Mouse (Mus musculus) limb, embryonic 13.5 days (tissue): ENCODE measurements around the gene Tspan5. TPM values are rescaled to one million over a fixed set of nuclear protein-coding genes. Genes with fewer than 3 reads are reported as not detected.

Source experiments
- ATAC-seq: fragments of 200-750 bp; cut with Nextera tagmentation; 2 replicates; pipeline ENCODE4 v1.8.0; 2017; ENCODE audit warnings: low read depth, moderate number of reproducible peaks, moderate TSS enrichment; ENCODE audit not compliant: low FRiP score
- H3K27ac ChIP-seq: fragments of 300-500 bp; sonication (generic); 2 replicates; pipeline ENCODE4 v1.5.1; 2015; ENCODE audit warnings: inconsistent platforms, mild to moderate bottlenecking, moderate library complexity
- H3K27me3 ChIP-seq: fragments of 300-500 bp; sonication (generic); 2 replicates; pipeline ENCODE4 v1.6.1; 2015; ENCODE audit warnings: mild to moderate bottlenecking, inconsistent platforms
- H3K36me3 ChIP-seq: fragments of 300-500 bp; sonication (generic); 2 replicates; pipeline ENCODE4 v1.6.1; 2015; ENCODE audit warnings: inconsistent platforms, mild to moderate bottlenecking, moderate library complexity
- H3K4me1 ChIP-seq: fragments of 300-500 bp; sonication (generic); 2 replicates; pipeline ENCODE4 v1.6.1; 2015; ENCODE audit warnings: inconsistent platforms
- H3K4me2 ChIP-seq: fragments of 300-500 bp; sonication (generic); replicated peaks from 2 replicates; pipeline ENCODE4 v1.6.1; 2015; ENCODE audit warnings: inconsistent platforms, mild to moderate bottlenecking, moderate library complexity
- H3K4me3 ChIP-seq: fragments of 300-500 bp; sonication (generic); 2 replicates; pipeline ENCODE4 v1.5.1; 2015; ENCODE audit warnings: moderate library complexity, mild to moderate bottlenecking, inconsistent platforms
- H3K9ac ChIP-seq: fragments of 300-500 bp; sonication (generic); 2 replicates; pipeline ENCODE4 v1.6.1; 2015; ENCODE audit warnings: mild to moderate bottlenecking, inconsistent platforms
- H3K9me3 ChIP-seq: fragments of 300-500 bp; sonication (generic); 2 replicates; pipeline ENCODE4 v1.6.1; 2016; ENCODE audit warnings: inconsistent platforms
- WGBS: fragments of 180-500 bp; shearing (Covaris S2); methylation state at CpG from one replicate; pipeline ENCODE4 v1.1.7; 2015; 5-methylcytosine and 5-hydroxymethylcytosine counted together
- polyA plus RNA-seq: library from polyadenylated mRNA; unstranded; fragments of >200 nt; fragmentation: Nextera tagmentation; extraction: Ambion mirVana; gene quantifications from 2 replicates; pipeline ENCODE4 v1.2.1, GENCODE M21; 2015

Tspan5 gene
- polyA plus RNA-seq, 1 experiment from 2014 or later, result 32.8 TPM

DNA sequence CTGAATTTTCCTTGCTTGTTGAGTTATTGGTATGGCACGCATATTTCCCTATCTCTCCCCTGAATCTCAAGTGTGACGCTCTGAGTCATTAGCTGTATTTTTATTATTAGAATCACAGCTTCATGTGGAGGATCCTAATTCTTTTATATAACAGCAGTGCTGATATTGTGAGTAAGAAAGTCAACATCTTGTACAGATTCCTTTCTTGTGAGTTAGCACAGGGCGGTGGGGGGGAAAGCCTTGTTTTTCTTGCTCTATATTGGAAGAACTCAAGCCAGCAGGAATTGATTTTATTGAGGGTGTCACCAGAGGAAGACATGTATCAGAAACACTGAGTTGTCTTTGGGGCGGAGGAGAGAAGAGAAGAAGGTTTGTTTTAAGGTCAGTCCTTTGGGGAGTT lies 3.6 kb downstream of the Tspan5 start:
- Histone ChIP-seq H3K36me3 (no peaks in the 10 kb centered on the region), H3K27me3 (peaks cover 10% of the 10 kb centered on the region), H3K4me2 (no peak overlapping the region), H3K27ac (no peak overlapping the region), H3K9ac (no peak overlapping the region), H3K4me1 (peaks cover 24% of the 10 kb centered on the region), H3K4me3 (no peak overlapping the region), H3K9me3 (no peaks in the 10 kb centered on the region)
- ATAC-seq, result no peak
- WGBS, result 88% methylated on average over 4 of the region's 4 CpGs

DNA sequence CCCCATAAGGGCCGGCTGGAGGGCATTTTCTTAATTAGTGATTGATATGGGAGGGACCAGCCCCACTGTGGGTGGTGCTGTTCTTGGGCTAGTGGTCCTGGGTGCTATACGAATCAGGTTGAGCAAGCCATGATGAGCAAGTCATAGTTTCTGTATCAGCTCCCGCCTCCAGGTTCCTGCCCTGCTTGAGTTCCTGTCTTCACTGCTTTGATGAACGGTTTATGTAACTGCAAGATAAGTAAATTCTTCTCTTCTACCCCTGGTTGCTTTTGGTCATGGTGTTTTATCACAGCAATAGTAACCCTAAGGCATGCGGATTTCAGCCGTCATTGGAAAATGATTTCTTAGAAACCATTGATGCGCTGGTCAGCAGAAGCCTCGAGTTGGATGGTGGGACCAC lies 4.6 kb downstream of the Tspan5 start:
- H3K36me3 ChIP-seq, result no peaks in the 10 kb centered on the region
- no peak overlapping the region for H3K4me2 ChIP-seq
- ATAC-seq, result no peak
- peaks cover under 1% of the 10 kb centered on the region; the same call in 1 of the 2 replicates for H3K27me3 ChIP-seq
- no peak overlapping the region for H3K27ac ChIP-seq
- peaks cover 20% of the 10 kb centered on the region for H3K4me1 ChIP-seq
- 88% methylated on average over 8 of the region's 8 CpGs for WGBS
- H3K9me3 ChIP-seq, result no peaks in the 10 kb centered on the region
- no peak overlapping the region for H3K4me3 ChIP-seq
- no peak overlapping the region for H3K9ac ChIP-seq

DNA sequence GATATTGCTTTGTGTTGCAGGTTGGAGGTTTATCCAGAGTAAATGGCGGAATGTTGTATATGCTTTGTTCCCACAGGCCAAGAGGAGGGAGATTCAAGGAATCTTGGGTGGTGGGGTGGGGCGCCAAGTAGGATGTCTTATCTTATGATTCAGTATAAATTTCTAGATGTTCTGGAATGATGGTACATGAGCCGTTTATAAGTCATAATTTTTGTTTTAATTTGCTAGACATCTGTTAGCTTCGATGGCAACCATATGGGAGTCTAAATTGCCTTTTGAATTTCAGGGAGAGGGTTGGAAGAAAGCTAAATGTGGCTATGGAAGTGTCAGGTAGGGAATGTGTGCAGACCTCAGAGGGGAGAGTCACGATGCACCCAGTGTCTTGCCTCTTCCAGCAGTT lies 5.0 kb downstream of the Tspan5 start:
- WGBS, result 84% methylated on average over 5 of the region's 5 CpGs
- no peaks in the 10 kb centered on the region for H3K27me3 ChIP-seq
- H3K9ac ChIP-seq, result no peak overlapping the region
- H3K4me3 ChIP-seq, result no peak overlapping the region
- H3K9me3 ChIP-seq, result no peaks in the 10 kb centered on the region
- no peak for ATAC-seq
- no peaks in the 10 kb centered on the region for H3K36me3 ChIP-seq
- H3K27ac ChIP-seq, result no peak overlapping the region
- peaks cover 20% of the 10 kb centered on the region for H3K4me1 ChIP-seq
- H3K4me2 ChIP-seq, result no peak overlapping the region

DNA sequence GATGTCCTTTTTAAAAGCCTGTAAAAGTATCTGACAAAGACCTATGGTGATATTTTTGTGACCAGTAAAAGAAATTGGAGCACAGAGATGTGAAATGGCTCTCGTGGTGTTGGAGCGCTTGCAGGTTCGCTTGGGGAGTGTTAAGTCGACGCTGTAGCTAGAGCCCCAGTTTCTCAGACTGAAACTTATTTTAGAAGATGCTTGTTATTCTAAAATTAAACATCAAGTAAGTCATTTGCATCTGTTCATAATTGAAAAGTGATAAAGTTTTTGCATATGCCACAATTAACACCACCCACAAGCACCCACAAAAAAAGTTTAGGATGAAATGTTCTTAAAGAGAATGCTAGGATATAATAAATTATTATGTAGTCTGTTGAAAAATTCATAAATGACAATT lies 6.0 kb downstream of the Tspan5 start:
- no peaks in the 10 kb centered on the region for H3K36me3 ChIP-seq
- H3K27me3 ChIP-seq, result no peaks in the 10 kb centered on the region
- 88% methylated on average over 5 of the region's 5 CpGs for WGBS
- no peak overlapping the region for H3K27ac ChIP-seq
- no peak overlapping the region for H3K4me3 ChIP-seq
- peaks cover 23% of the 10 kb centered on the region for H3K4me1 ChIP-seq
- H3K4me2 ChIP-seq, result no peak overlapping the region
- ATAC-seq, result no peak
- no peak overlapping the region for H3K9ac ChIP-seq
- no peaks in the 10 kb centered on the region for H3K9me3 ChIP-seq

DNA sequence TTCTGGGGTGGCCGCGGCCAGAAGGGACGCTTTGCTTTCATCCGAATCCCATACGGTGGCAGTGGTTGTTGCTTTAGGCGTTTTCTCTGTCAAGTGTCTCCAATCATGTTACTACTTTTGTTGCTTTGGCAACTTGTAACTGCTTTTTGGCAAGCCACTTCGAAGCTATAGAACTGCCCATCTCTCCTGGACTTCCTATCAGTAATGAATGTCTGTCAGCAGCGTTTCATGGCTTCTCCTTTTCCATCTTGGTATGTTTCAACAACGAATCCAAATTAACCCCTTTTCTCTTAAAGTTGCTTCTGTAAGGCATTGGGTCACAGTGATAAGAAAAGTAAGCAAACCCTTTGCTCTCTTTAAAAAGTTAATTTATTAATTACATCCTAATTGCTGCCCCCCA lies 7.7 kb downstream of the Tspan5 start:
- 75% methylated on average over 9 of the region's 9 CpGs for WGBS
- Histone ChIP-seq H3K36me3 (no peaks in the 10 kb centered on the region), H3K4me2 (no peak overlapping the region), H3K27ac (no peak overlapping the region), H3K9me3 (no peaks in the 10 kb centered on the region), H3K4me3 (no peak overlapping the region), H3K27me3 (no peaks in the 10 kb centered on the region), H3K9ac (no peak overlapping the region), H3K4me1 (peaks cover 16% of the 10 kb centered on the region)
- no peak for ATAC-seq

DNA sequence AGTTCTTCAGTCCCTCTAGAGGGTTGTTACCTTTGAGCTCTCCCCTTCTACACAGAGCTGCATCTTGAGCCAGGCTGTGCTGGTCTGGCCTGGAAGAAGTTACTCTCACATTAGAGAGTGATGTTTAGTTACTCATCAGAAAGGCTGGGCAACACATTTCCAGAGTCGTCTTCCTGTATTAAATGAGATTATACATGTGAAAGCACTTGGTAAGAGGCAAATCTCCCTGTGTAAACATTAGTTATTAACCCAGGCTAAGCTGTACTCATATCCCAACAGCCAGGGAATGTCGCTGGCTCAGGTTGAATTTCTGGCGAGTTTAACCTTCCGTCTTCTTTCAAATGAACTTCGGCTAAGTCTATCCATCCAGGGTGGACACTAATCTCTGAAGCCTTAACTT lies 9.3 kb downstream of the Tspan5 start:
- H3K4me2 ChIP-seq, result no peak overlapping the region
- H3K9me3 ChIP-seq, result no peaks in the 10 kb centered on the region; the same call in 1 of the 2 replicates
- H3K4me3 ChIP-seq, result no peak overlapping the region
- no peaks in the 10 kb centered on the region for H3K36me3 ChIP-seq
- H3K4me1 ChIP-seq, result peaks cover 14% of the 10 kb centered on the region
- no peak overlapping the region for H3K9ac ChIP-seq
- H3K27me3 ChIP-seq, result no peaks in the 10 kb centered on the region
- no peak for ATAC-seq
- H3K27ac ChIP-seq, result no peak overlapping the region
- WGBS, result 82% methylated on average over 5 of the region's 5 CpGs

DNA sequence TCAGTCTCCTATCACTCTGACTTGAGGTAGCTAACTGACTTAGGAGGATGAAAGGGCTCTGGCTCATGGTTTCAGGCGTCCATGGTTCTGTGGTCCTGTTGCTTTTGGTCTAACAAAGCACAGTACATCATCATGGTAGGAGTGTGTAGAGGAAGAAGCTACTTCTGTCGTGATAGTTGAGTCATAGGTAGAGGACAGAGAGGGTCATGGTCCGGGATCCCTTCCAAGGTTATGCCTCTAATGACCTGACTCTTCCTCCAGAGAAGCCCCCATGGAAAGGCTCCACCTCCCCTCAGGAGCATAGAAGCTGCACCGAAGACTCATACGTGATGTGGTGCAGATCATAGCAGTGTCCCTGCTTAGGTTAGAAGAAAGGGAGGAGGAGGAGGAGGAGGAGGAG lies 10.1 kb downstream of the Tspan5 start:
- ATAC-seq, result no peak
- H3K4me1 ChIP-seq, result peaks cover 14% of the 10 kb centered on the region
- H3K36me3 ChIP-seq, result no peaks in the 10 kb centered on the region
- WGBS, result 82% methylated on average over 5 of the region's 5 CpGs
- H3K27ac ChIP-seq, result no peak overlapping the region
- H3K9me3 ChIP-seq, result no peaks in the 10 kb centered on the region; the same call in 1 of the 2 replicates
- no peak overlapping the region for H3K4me3 ChIP-seq
- no peaks in the 10 kb centered on the region for H3K27me3 ChIP-seq
- H3K9ac ChIP-seq, result no peak overlapping the region
- no peak overlapping the region for H3K4me2 ChIP-seq

DNA sequence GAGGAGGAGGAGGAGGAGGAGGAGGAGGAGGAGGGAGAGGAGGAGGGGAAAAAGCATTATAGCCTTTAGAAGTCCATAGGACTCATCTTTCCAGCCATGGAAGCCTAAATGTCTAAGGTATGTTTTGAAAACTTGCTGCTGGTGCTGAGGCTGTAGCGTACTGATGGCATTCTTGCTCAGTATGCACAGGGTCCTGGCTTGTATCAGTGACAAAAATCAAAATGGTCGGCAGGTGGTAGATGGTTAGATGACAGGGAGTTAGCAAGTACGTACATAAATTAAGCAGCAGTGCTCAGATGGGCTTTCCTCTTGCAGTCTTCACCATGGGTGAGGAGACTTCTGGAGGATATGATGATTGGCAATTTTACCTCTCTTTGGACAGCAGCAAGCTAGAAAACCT lies 10.8 kb downstream of the Tspan5 start:
- no peak overlapping the region for H3K9ac ChIP-seq
- H3K27ac ChIP-seq, result no peak overlapping the region
- 57% methylated on average over 3 of the region's 3 CpGs for WGBS
- H3K27me3 ChIP-seq, result no peaks in the 10 kb centered on the region
- no peak for ATAC-seq
- H3K9me3 ChIP-seq, result no peaks in the 10 kb centered on the region; the same call in 1 of the 2 replicates
- H3K4me1 ChIP-seq, result peaks cover 14% of the 10 kb centered on the region
- H3K4me3 ChIP-seq, result no peak overlapping the region
- H3K4me2 ChIP-seq, result no peak overlapping the region
- H3K36me3 ChIP-seq, result no peaks in the 10 kb centered on the region

DNA sequence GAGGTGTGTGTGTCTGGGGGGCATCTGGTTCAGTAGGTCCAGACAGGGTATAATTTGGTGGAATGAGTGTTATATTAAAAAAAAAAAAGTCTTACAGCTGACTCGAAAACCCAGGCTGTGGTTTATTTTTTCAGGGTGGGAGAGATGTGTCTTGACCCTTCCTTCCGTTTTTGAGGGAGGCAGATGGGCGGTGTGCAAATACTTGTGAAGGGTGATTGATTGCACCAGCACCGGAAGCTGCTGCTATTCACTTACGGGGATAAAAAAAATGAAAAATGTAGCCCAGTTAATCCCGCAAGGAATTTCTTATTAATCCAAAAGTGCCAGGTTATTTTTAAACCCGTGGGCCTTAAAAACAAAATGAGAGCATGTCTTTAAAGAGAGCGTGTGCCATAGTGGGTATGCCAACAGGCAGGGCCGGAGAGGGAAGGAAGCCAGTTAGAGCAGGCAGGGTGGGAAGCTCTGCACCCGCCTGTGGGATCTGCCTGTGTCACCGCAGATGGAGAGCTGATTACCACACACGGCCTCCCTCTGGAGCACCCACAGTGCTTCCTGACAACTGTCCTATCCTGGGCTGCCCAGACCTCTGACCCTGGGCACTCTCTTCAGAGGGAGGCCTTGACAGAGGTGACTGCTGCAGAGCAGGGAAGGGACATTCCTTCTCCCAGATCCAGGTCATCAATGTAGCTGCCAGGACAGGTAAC lies 11.3 kb downstream of the Tspan5 start:
- no peak overlapping the region for H3K9ac ChIP-seq
- no peaks in the 10 kb centered on the region for H3K36me3 ChIP-seq
- no peak overlapping the region for H3K4me3 ChIP-seq
- H3K9me3 ChIP-seq, result no peaks in the 10 kb centered on the region; the same call in 1 of the 2 replicates
- no peak for ATAC-seq
- H3K4me2 ChIP-seq, result 0 out of 2 replicates have a peak overlapping the region, but pooled peaks have one; percentile 9
- no peak overlapping the region for H3K27ac ChIP-seq
- H3K4me1 ChIP-seq, result peaks cover 14% of the 10 kb centered on the region
- H3K27me3 ChIP-seq, result no peaks in the 10 kb centered on the region
- 25% methylated on average over 12 of the region's 12 CpGs for WGBS

DNA sequence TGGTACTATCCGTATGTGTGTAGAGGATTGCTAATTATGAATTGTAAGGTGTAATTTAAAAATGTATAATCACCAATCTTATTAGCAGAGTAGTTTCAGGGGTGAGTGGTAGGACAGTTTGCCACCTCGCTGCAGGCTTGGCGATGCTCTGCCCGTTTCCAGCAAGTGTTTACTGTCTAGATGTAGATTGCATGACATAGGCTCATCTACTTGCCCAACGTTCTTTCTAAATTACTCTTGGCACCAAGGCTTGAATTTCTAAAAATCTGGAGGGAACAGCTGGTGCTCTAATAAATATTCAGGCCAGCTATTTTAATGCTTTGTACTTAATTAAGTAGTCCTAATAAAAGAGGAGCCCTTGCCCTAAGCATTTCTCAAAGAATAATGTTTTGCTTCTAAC lies 12.3 kb downstream of the Tspan5 start:
- Histone ChIP-seq H3K9me3 (no peaks in the 10 kb centered on the region; the same call in 1 of the 2 replicates), H3K4me1 (peaks cover 14% of the 10 kb centered on the region), H3K27ac (no peak overlapping the region), H3K4me2 (no peak overlapping the region), H3K27me3 (no peaks in the 10 kb centered on the region), H3K4me3 (no peak overlapping the region), H3K36me3 (no peaks in the 10 kb centered on the region), H3K9ac (no peak overlapping the region)
- WGBS, result 65% methylated on average over 5 of the region's 5 CpGs
- no peak for ATAC-seq

DNA sequence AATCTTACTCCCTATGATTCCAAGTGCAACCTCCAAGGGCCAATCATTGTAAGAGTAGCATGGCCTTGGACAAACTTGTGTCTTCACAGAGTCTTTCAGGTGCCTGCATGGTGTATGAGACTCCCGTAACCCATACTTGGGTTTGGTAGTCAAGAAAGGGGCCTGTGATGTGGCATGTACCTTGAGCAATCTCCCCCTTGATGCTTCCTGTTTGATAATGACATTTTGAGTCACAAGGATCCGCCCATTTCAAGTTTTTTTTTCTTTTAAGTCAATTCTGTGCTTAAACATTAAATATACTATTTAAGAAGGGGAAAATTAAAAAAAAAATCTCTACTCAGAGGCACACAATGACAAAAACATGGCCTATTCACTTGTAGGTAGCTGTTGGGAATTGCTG lies 15.3 kb downstream of the Tspan5 start:
- ATAC-seq, result no peak
- Histone ChIP-seq H3K27me3 (no peaks in the 10 kb centered on the region), H3K4me1 (peaks cover 35% of the 10 kb centered on the region), H3K4me2 (no peak overlapping the region), H3K9me3 (no peaks in the 10 kb centered on the region; the same call in 1 of the 2 replicates), H3K36me3 (no peaks in the 10 kb centered on the region), H3K9ac (no peak overlapping the region), H3K27ac (no peak overlapping the region), H3K4me3 (no peak overlapping the region)
- 88% methylated on average over 2 of the region's 2 CpGs for WGBS

DNA sequence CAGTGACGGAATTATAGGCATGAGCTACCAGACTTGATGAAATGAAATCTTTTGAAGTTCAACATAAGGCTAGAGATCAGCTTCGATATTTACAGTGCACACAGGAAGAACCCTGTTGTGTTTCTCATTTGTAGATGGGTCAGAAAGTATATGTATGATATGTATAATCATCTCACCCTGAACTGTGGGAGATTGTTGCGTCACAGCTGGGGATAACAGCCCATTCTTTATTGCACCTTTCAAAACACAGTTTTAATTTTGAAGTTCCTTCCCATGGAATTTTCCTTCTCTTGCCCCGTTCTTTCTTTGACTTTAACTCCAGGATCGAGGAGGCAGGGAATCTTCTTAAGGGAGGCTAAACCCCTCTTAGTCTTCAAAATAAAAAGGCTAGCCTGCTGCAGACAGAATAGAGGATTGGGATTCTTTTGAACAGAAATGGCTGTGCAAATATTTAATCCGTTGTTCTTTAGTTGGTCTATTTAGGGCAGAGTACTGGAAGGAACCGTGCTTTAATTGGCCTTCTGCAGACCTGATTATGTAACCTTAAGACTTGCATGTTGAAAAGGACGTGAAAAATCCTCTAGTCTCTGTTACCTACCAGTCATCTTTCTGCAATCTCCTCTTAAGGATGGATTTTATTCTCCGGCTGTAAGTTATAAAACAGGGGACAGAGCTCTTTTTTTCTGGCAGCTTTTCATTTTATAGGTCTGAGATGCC lies 18.1 kb downstream of the Tspan5 start:
- Histone ChIP-seq H3K4me3 (no peak overlapping the region), H3K9me3 (no peaks in the 10 kb centered on the region; the same call in 1 of the 2 replicates), H3K27ac (no peak overlapping the region), H3K36me3 (no peaks in the 10 kb centered on the region), H3K9ac (no peak overlapping the region), H3K4me1 (peaks cover 25% of the 10 kb centered on the region), H3K4me2 (peak overlapping the region; percentile 38), H3K27me3 (no peaks in the 10 kb centered on the region)
- no peak; the same call in 1 of the 2 replicates for ATAC-seq
- 32% methylated on average over 9 of the region's 9 CpGs for WGBS
